Mouse (Mus musculus): Measurements from ENCODE around the gene Cpsf7.

DNA sequence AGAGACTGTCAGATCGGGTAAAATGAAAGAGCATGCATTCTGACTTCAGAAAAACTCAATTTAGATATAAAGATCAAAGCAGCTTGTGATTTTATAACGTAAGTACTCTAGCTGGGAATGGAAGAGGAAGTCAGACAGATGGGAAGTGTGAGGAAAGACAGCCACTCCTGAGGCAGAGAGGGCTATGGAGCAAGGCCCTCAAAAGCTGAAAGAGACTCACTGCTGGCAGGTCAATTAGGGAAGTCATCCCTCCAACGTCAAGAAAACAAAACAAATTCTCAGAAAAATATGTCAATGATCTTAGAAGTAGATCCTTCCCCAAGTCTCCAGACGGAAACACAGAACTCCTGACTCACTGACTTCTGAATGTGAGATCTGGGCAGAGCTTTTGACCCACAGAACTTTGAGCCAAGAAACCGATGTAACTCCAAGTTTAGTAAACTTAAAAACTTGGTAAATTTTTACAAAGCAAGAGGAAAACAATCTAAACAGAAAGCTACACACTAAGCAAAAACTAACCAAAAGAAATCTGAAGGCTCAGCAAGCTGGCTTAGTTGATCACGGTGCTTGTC, 14.2 kb upstream of the Cpsf7 start:
- TF ChIP-seq CTCF (IDR thresholded peaks at IDR 0.05) = no peak
- no peak for TF ChIP-seq POLR2A (IDR thresholded peaks at IDR 0.05; ENCODE audit: insufficient read depth, low read depth, low read length)

All from heart, adult 2 months (tissue).